Mouse (Mus musculus): ENCODE data around the gene Ntn3.

Ntn3 gene

GRCm38 (mm10) chr17:24154463-24154862 is 54.9 kb downstream of the Ntn3 start:
- intact Hi-C loops (cut with DNase I) = no loop called here

Small RNAs within 50 kb of the gene (microRNA-seq; reads per million reads assigned to microRNA genes)
- gene Mir5134 (0.23 to 0.49 reads per million in 2 experiments), gene Mir6965 (0 reads per million in 2 experiments)
